ENCODE assay signal across 8 mouse cellular contexts in genomic region chr17:89910349-89910748, GRCm38 (mm10). TPM values are rescaled to one million over a fixed set of nuclear protein-coding genes. Genes with fewer than 3 reads are reported as not detected.
DNase-seq lines count a peak whose midpoint lies in the region; ATAC-seq and TF ChIP-seq lines count a peak whose summit lies in the region.

TSS of gene Gm10184 (minus strand) at chr17:89910449.

- intact Hi-C loops in gastrocnemius, adult 2 months (cut with DNase I) = no loop called here

- no peak for TF ChIP-seq CTCF in lung, embryonic 14.5 days (IDR thresholded peaks at IDR 0.05; ENCODE audit: low read depth)
- no peak for TF ChIP-seq CTCF in gastrocnemius, adult 2 months (IDR thresholded peaks at IDR 0.05)

- H3K9ac ChIP-seq in lung, embryonic 14.5 days = no peak within 1 kb of the TSS
- no peak within 1 kb of the TSS for H3K9ac ChIP-seq in midbrain, embryonic 13.5 days (replicated peaks)

- no peaks in the 10 kb centered on the region for H3K27me3 ChIP-seq in lung, embryonic 14.5 days (ENCODE audit: insufficient read depth, low read length)
- no peaks in the 10 kb centered on the region for H3K27me3 ChIP-seq in embryonic facial prominence, embryonic 10.5 days (replicated peaks; ENCODE audit: low read depth, poor library complexity, severe bottlenecking)
- H3K27me3 ChIP-seq in midbrain, embryonic 13.5 days = no peaks in the 10 kb centered on the region

- no peak within 1 kb of the TSS for H3K27ac ChIP-seq in lung, embryonic 14.5 days (ENCODE audit: low read depth)
- H3K27ac ChIP-seq in embryonic facial prominence, embryonic 10.5 days (replicated peaks) = no peak within 1 kb of the TSS
- H3K27ac ChIP-seq in midbrain, embryonic 13.5 days = no peak within 1 kb of the TSS
- H3K27ac ChIP-seq in gastrocnemius, adult 2 months = no peak within 1 kb of the TSS

- H3K4me1 ChIP-seq in lung, embryonic 14.5 days (ENCODE audit: insufficient read depth) = no peaks in the 10 kb centered on the region
- H3K4me1 ChIP-seq in embryonic facial prominence, embryonic 10.5 days = no peaks in the 10 kb centered on the region
- H3K4me1 ChIP-seq in midbrain, embryonic 13.5 days (replicated peaks) = no peaks in the 10 kb centered on the region

- no peaks in the 10 kb centered on the region for H3K9me3 ChIP-seq in lung, embryonic 14.5 days (ENCODE audit: low read depth, low read length)
- no peaks in the 10 kb centered on the region for H3K9me3 ChIP-seq in embryonic facial prominence, embryonic 10.5 days
- no peaks in the 10 kb centered on the region for H3K9me3 ChIP-seq in midbrain, embryonic 13.5 days

- ATAC-seq in lung, embryonic 14.5 days (ENCODE audit: insufficient read depth) = no peak
- ATAC-seq in hematopoietic stem cell, adult 5-6 weeks (replicated peaks in 1 of 2; ENCODE audit: insufficient read depth in 1 of 2, low FRiP score in 2 of 2, low TSS enrichment in 1 of 2, low read depth in 1 of 2, poor library complexity in 2 of 2, severe bottlenecking in 2 of 2) = no peak
- ATAC-seq in midbrain, embryonic 13.5 days = no peak

- no peak within 1 kb of the TSS for H3K4me3 ChIP-seq in lung, embryonic 14.5 days (ENCODE audit: low read depth, low read length)
- H3K4me3 ChIP-seq in embryonic facial prominence, embryonic 10.5 days = no peak within 1 kb of the TSS
- no peak within 1 kb of the TSS for H3K4me3 ChIP-seq in midbrain, embryonic 13.5 days (replicated peaks)
- no peak within 1 kb of the TSS for H3K4me3 ChIP-seq in gastrocnemius, adult 2 months

- H3K36me3 ChIP-seq in lung, embryonic 14.5 days (ENCODE audit: insufficient read depth) = no peaks in the 10 kb centered on the region
- H3K36me3 ChIP-seq in embryonic facial prominence, embryonic 10.5 days (replicated peaks) = no peaks in the 10 kb centered on the region
- no peaks in the 10 kb centered on the region for H3K36me3 ChIP-seq in midbrain, embryonic 13.5 days

- 92% methylated on average over 6 of the region's 6 CpGs for WGBS in lung, embryonic 14.5 days
- 89% methylated on average over 6 of the region's 6 CpGs for WGBS in embryonic facial prominence, embryonic 10.5 days
- 96% methylated on average over 6 of the region's 6 CpGs for WGBS in midbrain, embryonic 13.5 days

- no peak for DNase-seq in lung, embryonic 14.5 days
- DNase-seq in lung, postnatal 10 days = no peak
- no peak for DNase-seq in embryonic facial prominence, embryonic 10.5 days (ENCODE audit: low spot score)
- no peak for DNase-seq in cerebellum, adult 11 months
- no peak for DNase-seq in urinary bladder, adult 2 months (ENCODE audit: low spot score)
- DNase-seq in gastrocnemius, adult 2 months = no peak

- no peak within 1 kb of the TSS for H3K4me2 ChIP-seq in lung, embryonic 14.5 days
- no peak within 1 kb of the TSS for H3K4me2 ChIP-seq in midbrain, embryonic 13.5 days (replicated peaks)

RNA-seq across cellular contexts. Expression of gene Gm10184, which starts in this region (rescaled TPM):
- 72.2 and 86.7 TPM in 2 replicates for polyA plus RNA-seq in lung, embryonic 14.5 days (2014; fragmentation: Nextera tagmentation; extraction: Ambion mirVana)
- polyA plus RNA-seq in embryonic facial prominence, embryonic 10.5 days (2016; fragmentation: Nextera tagmentation; extraction: Ambion mirVana) = 77.5 and 88.6 TPM in 2 replicates
- 20.4 and 49.8 TPM in 2 replicates for total RNA-seq in hematopoietic stem cell, adult 5-6 weeks (2017)
- polyA plus RNA-seq in midbrain, embryonic 13.5 days (2015; fragmentation: Nextera tagmentation; extraction: Ambion mirVana) = 30.0 and 44.2 TPM in 2 replicates
- polyA plus RNA-seq in urinary bladder, adult 2 months (2012; rRNA removed) = 3.4 and 4.0 TPM in 2 replicates
- total RNA-seq in gastrocnemius, adult 2 months (2021) = 1 to 10 TPM; 3.2 to 4.3 TPM
